Mouse (Mus musculus) Patski (cell line): ENCODE data around the gene Setdb1. TPM values are rescaled to one million over a fixed set of nuclear protein-coding genes. Genes with fewer than 3 reads are reported as not detected.

Experiments
- ATAC-seq: fragments of 100-300 bp; one replicate; pipeline ENCODE4 v1.8.0; 2021
- CTCF ChIA-PET: fragments of 350-600 bp; sonication (Branson Sonifier 250); formaldehyde crosslinking; loops from one replicate; lab custom pipeline; 2022; ENCODE audit warnings: inconsistent platforms; lab: Charles Lee
- POLR2A ChIA-PET: fragments of 350-600 bp; sonication (Branson Sonifier 250); formaldehyde crosslinking; loops from one replicate; lab custom pipeline; 2022; ENCODE audit warnings: antibody characterized with exemption, inconsistent platforms; lab: Charles Lee
- DNase-seq: peaks from one replicate; pipeline ENCODE4 v3.0.0-alpha.2; 2011; ENCODE audit warnings: low read depth, low spot score
- H3K27me3 ChIP-seq: fragments of 371-371 bp; one replicate; pipeline ENCODE4 v1.5.1; 2021
- CTCF ChIP-seq: fragments of 100-300 bp; IDR thresholded peaks from one replicate; pipeline ENCODE4 v1.5.1; 2021
- in situ Hi-C: fragments of 300-500 bp; cut with MboI; formaldehyde crosslinking; loops from 3 replicates; pipeline ENCODE4 v1.11.1; 2018; ENCODE audit warnings: low pct_unique_long_range_greater_than_20kb, mixed read lengths
- polyA plus RNA-seq: library from polyadenylated mRNA; unstranded; gene quantifications from one replicate; pipeline ENCODE4 v1.2.3, GENCODE M21; 2021

The Setdb1 gene
- polyA plus RNA-seq, 1 experiment from 2014 or later = 58.6 TPM

- ATAC-seq (no peak), DNase-seq (no peak)
- H3K27me3 ChIP-seq = no peaks in the 10 kb centered on the region
- ChIA-PET CTCF (interaction anchor here (1.6 to 2.5 kb wide), 2 partner anchors 10 to 12 kb away, joined by 3 to 7 read pairs; no protein-coding TSS in a partner anchor), POLR2A (interaction anchor here (1.4 kb wide), 1 partner anchor 20 kb away, joined by 5 read pairs; no protein-coding TSS in a partner anchor)
- no peak for TF ChIP-seq CTCF
- in situ Hi-C loops = no loop called here
Observed at GRCm38 (mm10) chr3:95313476-95313875, 43.5 kb downstream of the Setdb1 start.

GRCm38 (mm10) chr3:95312623-95313022, 44.4 kb downstream of the Setdb1 start:
- peak; percentile 88 for DNase-seq
- peak; percentile 42 for ATAC-seq
- POLR2A ChIA-PET = interaction anchor here (0.6 kb wide), 2 partner anchors 30 to 97 kb away, joined by 3 read pairs; no protein-coding TSS in a partner anchor
- TF ChIP-seq CTCF = no peak
- no peaks in the 10 kb centered on the region for H3K27me3 ChIP-seq
- CTCF ChIA-PET = interaction anchor here (1.2 to 2.7 kb wide), 5 partner anchors 10 to 82 kb away, joined by 3 to 12 read pairs (median 3); no protein-coding TSS in a partner anchor
- in situ Hi-C loops = no loop called here

GRCm38 (mm10) chr3:95310968-95311882, 45.8 kb downstream of the Setdb1 start:
- TF ChIP-seq CTCF = no peak
- ChIA-PET POLR2A (interaction anchor here (1.1 kb wide), 1 partner anchor 16 kb away, joined by 3 read pairs; no protein-coding TSS in a partner anchor), CTCF (interaction anchor here (0.6 to 2.7 kb wide), 31 partner anchors 9 to 168 kb away, joined by 3 to 12 read pairs (median 4); partner anchors contain the start of genes 4930558C23Rik, Arnt and Mllt11)
- in situ Hi-C loops = no loop called here
- no peaks in the 10 kb centered on the region for H3K27me3 ChIP-seq
- no peak for ATAC-seq
- peak; percentile 71 for DNase-seq

- no peak for TF ChIP-seq CTCF
- DNase-seq = no peak
Observed at GRCm38 (mm10) chr3:95310496-95310895, 46.5 kb downstream of the Setdb1 start.

GRCm38 (mm10) chr3:95307100-95307499, 49.9 kb downstream of the Setdb1 start, which contains the start of gene Anxa9:
Gene Anxa9, minus strand, starts transcription at chr3:95307176.
- ATAC-seq = no peak
- H3K27me3 ChIP-seq = no peaks in the 10 kb centered on the region
- in situ Hi-C loops = no loop called here
- no peak for TF ChIP-seq CTCF
- ChIA-PET POLR2A (interaction anchor here (0.7 to 1.4 kb wide), 2 partner anchors 13 to 193 kb away, joined by 4 to 8 read pairs; no protein-coding TSS in a partner anchor), CTCF (interaction anchor here (1.2 to 1.5 kb wide), 2 partner anchors 10 to 21 kb away, joined by 3 to 5 read pairs; no protein-coding TSS in a partner anchor)
- no peak for DNase-seq

More at GRCm38 (mm10) chr3:95310496-95310895, 46.5 kb downstream of the Setdb1 start:
- POLR2A ChIA-PET = interaction anchor here (1.1 kb wide), 1 partner anchor 15 kb away, joined by 3 read pairs; no protein-coding TSS in a partner anchor
- CTCF ChIA-PET = interaction anchor here (0.6 to 2.7 kb wide), 27 partner anchors 8 to 167 kb away, joined by 3 to 12 read pairs (median 4); partner anchors contain the start of genes 4930558C23Rik, Arnt and Mllt11
- in situ Hi-C loops = no loop called here
- no peaks in the 10 kb centered on the region for H3K27me3 ChIP-seq
- ATAC-seq = no peak

GRCm38 (mm10) chr3:95306244-95306643, 50.8 kb downstream of the Setdb1 start:
- ChIA-PET POLR2A (interaction anchor here (1.1 to 1.4 kb wide), 2 partner anchors 12 to 24 kb away, joined by 3 to 8 read pairs; partner anchors contain the start of gene Prune1), CTCF (interaction anchor here (1.5 kb wide), 1 partner anchor 10 kb away, joined by 5 read pairs; no protein-coding TSS in a partner anchor)
- in situ Hi-C loops = no loop called here
- H3K27me3 ChIP-seq = no peaks in the 10 kb centered on the region
- no peak for ATAC-seq
- no peak for TF ChIP-seq CTCF
- no peak for DNase-seq

GRCm38 (mm10) chr3:95301204-95301796, 55.7 kb downstream of the Setdb1 start:
- ChIA-PET CTCF (interaction anchor here (1.5 kb wide), 1 partner anchor 85 kb away, joined by 4 read pairs; no protein-coding TSS in a partner anchor), POLR2A (interaction anchor here (0.6 to 0.7 kb wide), 3 partner anchors 8 to 164 kb away, joined by 3 read pairs; no protein-coding TSS in a partner anchor)
- TF ChIP-seq CTCF = no peak
- no peak for ATAC-seq
- in situ Hi-C loops = loop anchor here (5.0 kb wide), 1 partner anchor 91 kb away; no protein-coding TSS in a partner anchor
- H3K27me3 ChIP-seq = no peaks in the 10 kb centered on the region
- DNase-seq = no peak

GRCm38 (mm10) chr3:95298018-95298417, 59.0 kb downstream of the Setdb1 start:
- CTCF ChIA-PET = interaction anchor here (0.7 to 1.2 kb wide), 3 partner anchors 13 to 23 kb away, joined by 3 to 4 read pairs (median 3); no protein-coding TSS in a partner anchor
- TF ChIP-seq CTCF = no peak

GRCm38 (mm10) chr3:95296103-95296469, 60.9 kb downstream of the Setdb1 start:
- ChIA-PET POLR2A (interaction anchor here (1.2 to 2.0 kb wide), 2 partner anchors 14 to 19 kb away, joined by 3 to 8 read pairs; partner anchors contain the start of genes Cers2 and Prune1), CTCF (interaction anchor here (1.4 to 3.8 kb wide), 4 partner anchors 11 to 66 kb away, joined by 3 to 20 read pairs (median 6); partner anchors contain the start of gene Anxa9)
- ATAC-seq = no peak
- in situ Hi-C loops = no loop called here
- no peak for DNase-seq
- TF ChIP-seq CTCF = no peak
- H3K27me3 ChIP-seq = no peaks in the 10 kb centered on the region

More at GRCm38 (mm10) chr3:95298018-95298417, 59.0 kb downstream of the Setdb1 start:
- ATAC-seq (no peak), DNase-seq (no peak)
- POLR2A ChIA-PET = interaction anchor here (2.0 kb wide), 1 partner anchor 16 kb away, joined by 8 read pairs; the partner anchor contains the start of gene Prune1
- in situ Hi-C loops = no loop called here
- H3K27me3 ChIP-seq = no peaks in the 10 kb centered on the region
